Mouse (Mus musculus): Measurements from ENCODE around the gene Rfc1. TPM values are rescaled to one million over a fixed set of nuclear protein-coding genes. Genes with fewer than 3 reads are reported as not detected.
A peak's percentile ranks its signal among the peaks of the same experiment; 100 is the strongest.

Rfc1 gene
- polyA plus RNA-seq, 1 experiment, result 11.6 TPM

- 98% methylated on average over 3 of the region's 3 CpGs for WGBS
- H3K4me3 ChIP-seq (replicated peaks; ENCODE audit: extremely low read depth, low read depth, low read length), result no peak overlapping the region
- peaks cover 2% of the 10 kb centered on the region; the same call in 1 of the 2 replicates for H3K4me1 ChIP-seq (ENCODE audit: control insufficient read depth, insufficient read depth, low read length)
- DNase-seq, result peak; percentile 17
- TF ChIP-seq CTCF (IDR thresholded peaks at IDR 0.05; ENCODE audit: insufficient read depth, low read length) (peak; percentile 31), POLR2A (IDR thresholded peaks at IDR 0.05; ENCODE audit: borderline replicate concordance, extremely low read depth, low read depth, low read length) (no peak)
Measured at GRCm38 (mm10) chr5:65284171-65284570, 51.3 kb downstream of the Rfc1 start.

DNA sequence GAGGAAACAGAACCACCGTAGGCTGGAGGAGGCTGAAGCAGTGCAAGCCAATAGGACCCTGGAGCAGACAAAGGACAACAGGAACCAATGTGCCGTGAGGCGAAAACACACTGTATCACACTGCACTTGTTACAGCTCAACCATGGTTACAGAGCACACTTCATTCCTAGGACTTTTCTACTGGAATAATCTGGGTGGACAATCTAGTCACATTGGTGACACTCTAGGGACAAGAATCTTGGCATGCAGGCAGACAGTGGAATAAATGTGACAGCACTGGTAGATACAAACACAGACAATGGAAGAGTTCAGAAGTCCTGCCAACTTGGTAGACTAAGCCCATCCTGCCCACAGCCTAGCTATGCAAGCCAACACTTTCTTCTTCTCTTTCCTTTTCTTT, 54.3 kb downstream of the Rfc1 start:
- no peak overlapping the region for H3K4me3 ChIP-seq (replicated peaks; ENCODE audit: extremely low read depth, low read depth, low read length)
- DNase-seq, result no peak
- WGBS, result 94% methylated on average over 3 of the region's 3 CpGs
- TF ChIP-seq CTCF (IDR thresholded peaks at IDR 0.05; ENCODE audit: insufficient read depth, low read length) (no peak), POLR2A (IDR thresholded peaks at IDR 0.05; ENCODE audit: borderline replicate concordance, extremely low read depth, low read depth, low read length) (no peak)
- peaks cover 2% of the 10 kb centered on the region; the same call in 1 of the 2 replicates for H3K4me1 ChIP-seq (ENCODE audit: control insufficient read depth, insufficient read depth, low read length)

GRCm38 (mm10) chr5:65279133-65279651, 56.3 kb downstream of the Rfc1 start:
- H3K4me1 ChIP-seq (ENCODE audit: control insufficient read depth, insufficient read depth, low read length), result peaks cover 2% of the 10 kb centered on the region; the same call in 1 of the 2 replicates
- no peak for TF ChIP-seq CTCF (IDR thresholded peaks at IDR 0.05; ENCODE audit: insufficient read depth, low read length)
- no peak for TF ChIP-seq POLR2A (IDR thresholded peaks at IDR 0.05; ENCODE audit: borderline replicate concordance, extremely low read depth, low read depth, low read length)
- DNase-seq, result peak; percentile 34
- no peak overlapping the region for H3K4me3 ChIP-seq (replicated peaks; ENCODE audit: extremely low read depth, low read depth, low read length)
- 53% methylated on average over 6 of the region's 6 CpGs for WGBS

GRCm38 (mm10) chr5:65273966-65274365, 61.5 kb downstream of the Rfc1 start:
- TF ChIP-seq CTCF (IDR thresholded peaks at IDR 0.05; ENCODE audit: insufficient read depth, low read length) (no peak), POLR2A (IDR thresholded peaks at IDR 0.05; ENCODE audit: borderline replicate concordance, extremely low read depth, low read depth, low read length) (no peak)
- Histone ChIP-seq H3K4me3 (replicated peaks; ENCODE audit: extremely low read depth, low read depth, low read length) (no peak overlapping the region), H3K4me1 (ENCODE audit: control insufficient read depth, insufficient read depth, low read length) (no peaks in the 10 kb centered on the region)
- no peak for DNase-seq
- 72% methylated on average over 3 of the region's 3 CpGs for WGBS

- WGBS, result 85% methylated on average over 14 of the region's 14 CpGs
- Histone ChIP-seq H3K4me1 (ENCODE audit: control insufficient read depth, insufficient read depth, low read length) (no peaks in the 10 kb centered on the region), H3K4me3 (replicated peaks; ENCODE audit: extremely low read depth, low read depth, low read length) (no peak overlapping the region)
- no peak for DNase-seq
- TF ChIP-seq POLR2A (IDR thresholded peaks at IDR 0.05; ENCODE audit: borderline replicate concordance, extremely low read depth, low read depth, low read length) (no peak), CTCF (IDR thresholded peaks at IDR 0.05; ENCODE audit: insufficient read depth, low read length) (no peak)
Measured at GRCm38 (mm10) chr5:65257910-65258505, 77.5 kb downstream of the Rfc1 start.

DNA sequence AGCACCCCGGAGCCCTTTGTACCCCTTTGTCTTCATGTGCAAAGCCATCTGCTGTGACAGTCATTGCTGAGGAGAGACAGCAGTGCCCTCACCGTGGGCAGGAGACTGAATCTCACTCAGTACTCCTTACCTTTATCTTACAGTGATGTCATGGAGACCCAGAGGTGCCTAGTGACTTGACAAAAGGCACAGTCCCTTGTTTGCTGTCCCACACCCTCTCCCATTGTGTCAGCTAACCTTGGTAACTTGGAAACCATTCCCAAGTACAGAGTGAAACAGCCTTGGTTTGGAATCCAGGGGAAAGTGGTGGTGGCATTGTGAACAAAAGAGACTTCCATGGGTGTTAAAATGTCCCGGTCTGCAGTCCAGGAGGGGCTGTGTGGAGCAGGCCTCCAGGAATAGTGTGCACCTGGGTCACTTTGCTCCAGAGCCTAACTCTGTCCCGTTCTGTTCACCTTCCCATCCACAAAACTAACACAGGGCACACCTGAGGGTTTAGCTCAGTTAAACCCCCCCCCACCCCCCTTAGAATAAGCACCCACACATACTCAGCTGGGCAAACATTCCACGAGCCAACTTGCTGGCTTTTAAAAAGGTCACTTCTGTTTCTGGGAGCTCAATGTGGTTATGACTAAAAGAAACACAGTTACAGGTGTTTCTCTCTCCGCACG, 85.2 kb downstream of the Rfc1 start:
- H3K4me3 ChIP-seq (replicated peaks; ENCODE audit: extremely low read depth, low read depth, low read length), result no peak overlapping the region
- no peaks in the 10 kb centered on the region; the same call in 1 of the 2 replicates for H3K4me1 ChIP-seq (ENCODE audit: control insufficient read depth, insufficient read depth, low read length)
- no peak for TF ChIP-seq CTCF (IDR thresholded peaks at IDR 0.05; ENCODE audit: insufficient read depth, low read length)
- no peak for TF ChIP-seq POLR2A (IDR thresholded peaks at IDR 0.05; ENCODE audit: borderline replicate concordance, extremely low read depth, low read depth, low read length)
- 56% methylated on average over 7 of the region's 7 CpGs for WGBS
- no peak for DNase-seq

- TF ChIP-seq CTCF (IDR thresholded peaks at IDR 0.05; ENCODE audit: insufficient read depth, low read length) (no peak), POLR2A (IDR thresholded peaks at IDR 0.05; ENCODE audit: borderline replicate concordance, extremely low read depth, low read depth, low read length) (no peak)
- DNase-seq, result peak; percentile 14
- H3K4me1 ChIP-seq (ENCODE audit: control insufficient read depth, insufficient read depth, low read length), result no peaks in the 10 kb centered on the region; the same call in 1 of the 2 replicates
- no peak overlapping the region for H3K4me3 ChIP-seq (replicated peaks; ENCODE audit: extremely low read depth, low read depth, low read length)
- 44% methylated on average over 3 of the region's 3 CpGs for WGBS
Measured at GRCm38 (mm10) chr5:65247296-65247695, 88.2 kb downstream of the Rfc1 start.

- no peak for TF ChIP-seq CTCF (IDR thresholded peaks at IDR 0.05; ENCODE audit: insufficient read depth, low read length)
- TF ChIP-seq POLR2A (IDR thresholded peaks at IDR 0.05; ENCODE audit: borderline replicate concordance, extremely low read depth, low read depth, low read length), result no peak
- Histone ChIP-seq H3K4me3 (replicated peaks; ENCODE audit: extremely low read depth, low read depth, low read length) (no peak overlapping the region), H3K4me1 (ENCODE audit: control insufficient read depth, insufficient read depth, low read length) (no peaks in the 10 kb centered on the region; the same call in 1 of the 2 replicates)
- no peak for DNase-seq
- 35% methylated on average over 5 of the region's 5 CpGs for WGBS
Measured at GRCm38 (mm10) chr5:65242740-65243139, 92.7 kb downstream of the Rfc1 start.

- WGBS, result 75% methylated on average over 12 of the region's 12 CpGs
- TF ChIP-seq POLR2A (IDR thresholded peaks at IDR 0.05; ENCODE audit: borderline replicate concordance, extremely low read depth, low read depth, low read length), result no peak
- no peak for TF ChIP-seq CTCF (IDR thresholded peaks at IDR 0.05; ENCODE audit: insufficient read depth, low read length)
- DNase-seq, result no peak
- H3K4me3 ChIP-seq (replicated peaks; ENCODE audit: extremely low read depth, low read depth, low read length), result no peak overlapping the region
- H3K4me1 ChIP-seq (ENCODE audit: control insufficient read depth, insufficient read depth, low read length), result no peaks in the 10 kb centered on the region
Measured at GRCm38 (mm10) chr5:65231289-65232003, 104.0 kb downstream of the Rfc1 start.
